Mouse (Mus musculus) midbrain, embryonic 14.5 days (tissue): ENCODE data around the gene Phldb1. TPM values are rescaled to one million over a fixed set of nuclear protein-coding genes. Genes with fewer than 3 reads are reported as not detected.
A peak's percentile ranks its signal among the peaks of the same experiment; 100 is the strongest.

ENCODE experiments used
- ATAC-seq: fragments of 200-750 bp; cut with Nextera tagmentation; 2 replicates; pipeline ENCODE4 v1.8.0; 2017; ENCODE audit warnings: moderate number of reproducible peaks, moderate library complexity; ENCODE audit not compliant: low FRiP score, low TSS enrichment
- DNase-seq: peaks from one replicate; pipeline ENCODE4 v3.0.0-alpha.2; 2015
- H3K27ac ChIP-seq: fragments of 300-500 bp; sonication (generic); replicated peaks from 2 replicates; pipeline ENCODE4 v1.5.1; 2014; ENCODE audit warnings: mild to moderate bottlenecking, low read depth, low read length, moderate library complexity
- H3K27me3 ChIP-seq: fragments of 300-500 bp; sonication (generic); 2 replicates; pipeline ENCODE4 v1.6.1; 2014; ENCODE audit warnings: low read length, control low read depth, mixed read lengths; ENCODE audit not compliant: control insufficient read depth, insufficient read depth
- H3K36me3 ChIP-seq: fragments of 300-500 bp; sonication (generic); 2 replicates; pipeline ENCODE4 v1.6.1; 2014; ENCODE audit warnings: low read length, control low read depth; ENCODE audit not compliant: control insufficient read depth, insufficient read depth
- H3K4me1 ChIP-seq: fragments of 300-500 bp; sonication (generic); 2 replicates; pipeline ENCODE4 v1.6.1; 2014; ENCODE audit warnings: mild to moderate bottlenecking, antibody characterized with exemption, low read length, control low read depth; ENCODE audit not compliant: control insufficient read depth, insufficient read depth
- H3K4me2 ChIP-seq: fragments of 300-500 bp; sonication (generic); 2 replicates; pipeline ENCODE4 v1.6.1; 2014; ENCODE audit warnings: mild to moderate bottlenecking, low read length, moderate library complexity
- H3K4me3 ChIP-seq: fragments of 300-500 bp; sonication (generic); replicated peaks from 2 replicates; pipeline ENCODE4 v1.5.1; 2014; ENCODE audit warnings: low read depth, low read length
- H3K9ac ChIP-seq: fragments of 300-500 bp; sonication (generic); replicated peaks from 2 replicates; pipeline ENCODE4 v1.6.1; 2014; ENCODE audit warnings: mild to moderate bottlenecking, low read length, moderate library complexity
- H3K9me3 ChIP-seq: fragments of 300-500 bp; sonication (generic); 2 replicates; pipeline ENCODE4 v1.6.1; 2016; ENCODE audit warnings: low read length, control low read depth, mixed read lengths; ENCODE audit not compliant: control insufficient read depth
- WGBS: fragments of 180-500 bp; shearing (Covaris S2); extraction: QIAGEN DNeasy Blood & Tissue Kit; methylation state at CpG from one replicate; pipeline ENCODE4 v1.1.7; 2014; 5-methylcytosine and 5-hydroxymethylcytosine counted together
- polyA plus RNA-seq: library from polyadenylated mRNA; unstranded; fragments of >200 nt; fragmentation: Nextera tagmentation; extraction: Ambion mirVana; gene quantifications from 2 replicates; pipeline ENCODE4 v1.2.1, GENCODE M21; 2014

Gene Phldb1
- polyA plus RNA-seq, 1 experiment from 2014 or later = 51.1 TPM

DNA sequence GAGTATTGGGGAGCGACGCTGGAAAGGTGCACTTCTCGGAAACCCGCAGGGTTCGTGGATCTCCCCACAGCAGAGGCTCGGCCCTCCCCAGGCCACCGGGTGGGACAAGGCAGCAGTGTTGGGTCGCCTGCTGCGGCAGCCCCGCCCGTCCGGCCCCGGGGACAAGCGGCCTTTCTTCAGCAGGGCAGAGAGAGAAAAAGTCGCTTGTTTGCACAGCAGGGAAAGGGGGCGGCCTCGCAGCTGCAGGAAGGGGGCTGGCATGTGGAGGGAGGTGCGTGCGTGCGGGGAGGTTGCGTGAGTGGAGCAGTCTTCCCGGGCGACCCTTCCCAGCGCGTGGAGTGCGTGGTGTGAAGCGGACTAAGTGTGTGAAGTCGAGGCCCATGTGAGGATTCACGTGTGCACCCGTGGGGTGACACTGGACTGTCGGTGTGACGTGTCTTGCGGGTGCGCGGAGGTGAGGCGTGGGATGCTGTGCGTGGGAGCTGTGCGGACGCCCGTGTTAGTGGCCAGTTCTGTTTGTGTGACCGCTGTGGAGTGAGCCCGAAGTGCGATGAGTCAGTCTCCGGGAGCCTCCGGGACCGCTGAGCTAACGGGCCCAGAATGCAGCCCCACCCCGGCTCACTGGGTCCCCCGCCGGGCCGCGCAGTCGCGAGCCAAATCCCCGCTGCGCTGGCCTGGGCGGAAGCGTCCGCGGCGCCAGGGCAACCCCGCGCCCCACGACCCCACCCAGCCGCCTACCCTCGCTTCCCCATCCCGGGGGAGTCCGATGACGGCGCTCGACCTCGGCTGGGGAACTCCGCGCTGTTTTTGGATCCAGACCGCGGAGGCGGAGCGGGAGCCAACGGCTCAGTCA lies 1.1 kb downstream of the Phldb1 start:
- Histone ChIP-seq H3K4me1 (peaks cover 19% of the 10 kb centered on the region; the same call in 1 of the 2 replicates), H3K9ac (peak overlapping the region; percentile 59), H3K27me3 (peaks cover 20% of the 10 kb centered on the region), H3K9me3 (no peaks in the 10 kb centered on the region), H3K27ac (peak overlapping the region; percentile 52; the same call in 1 of the 2 replicates), H3K4me3 (peak overlapping the region; percentile 55), H3K36me3 (no peaks in the 10 kb centered on the region), H3K4me2 (peak overlapping the region; percentile 99)
- WGBS = under 1% methylated on average over 79 of the region's 79 CpGs
- ATAC-seq (peak; percentile 57), DNase-seq (peak; percentile 53)

DNA sequence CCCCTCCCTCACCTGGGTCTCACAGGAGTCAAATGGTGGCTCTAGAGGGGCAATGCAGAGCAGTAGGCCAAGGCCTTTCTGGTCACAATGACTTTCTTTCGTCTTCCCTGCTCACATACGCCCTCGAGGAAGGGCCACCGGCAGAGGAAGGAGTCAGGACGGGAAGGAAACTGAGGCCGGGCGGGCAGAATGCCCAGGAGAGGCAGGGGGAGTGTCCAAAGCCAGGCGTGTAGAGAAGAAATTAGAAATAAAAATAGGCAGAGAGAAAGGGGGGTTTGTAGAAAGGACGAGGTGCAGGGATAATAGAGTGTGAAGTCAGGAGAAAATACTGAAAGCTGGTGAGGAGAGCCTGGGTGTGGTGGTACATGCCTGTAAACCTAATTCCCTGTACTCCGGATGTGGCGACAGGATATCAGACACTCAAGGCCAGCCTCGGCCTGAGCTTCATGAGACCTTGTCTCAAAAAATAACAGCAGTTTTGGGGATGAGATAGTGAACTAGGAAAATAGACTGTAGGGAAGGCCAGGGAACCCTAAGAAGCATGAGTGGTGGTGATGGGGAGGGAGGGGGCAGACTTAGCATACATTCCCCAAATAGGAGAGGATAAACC lies 2.0 kb downstream of the Phldb1 start:
- ATAC-seq = no peak
- H3K4me3 ChIP-seq = peak overlapping the region; percentile 55
- H3K36me3 ChIP-seq = no peaks in the 10 kb centered on the region
- H3K4me2 ChIP-seq = peak overlapping the region; percentile 99
- 58% methylated on average over 12 of the region's 12 CpGs for WGBS
- no peak for DNase-seq
- no peaks in the 10 kb centered on the region for H3K9me3 ChIP-seq
- peak overlapping the region; percentile 59 for H3K9ac ChIP-seq
- H3K27me3 ChIP-seq = peaks cover 20% of the 10 kb centered on the region
- peak overlapping the region; percentile 52; the same call in 1 of the 2 replicates for H3K27ac ChIP-seq
- H3K4me1 ChIP-seq = peaks cover 19% of the 10 kb centered on the region; the same call in 1 of the 2 replicates

DNA sequence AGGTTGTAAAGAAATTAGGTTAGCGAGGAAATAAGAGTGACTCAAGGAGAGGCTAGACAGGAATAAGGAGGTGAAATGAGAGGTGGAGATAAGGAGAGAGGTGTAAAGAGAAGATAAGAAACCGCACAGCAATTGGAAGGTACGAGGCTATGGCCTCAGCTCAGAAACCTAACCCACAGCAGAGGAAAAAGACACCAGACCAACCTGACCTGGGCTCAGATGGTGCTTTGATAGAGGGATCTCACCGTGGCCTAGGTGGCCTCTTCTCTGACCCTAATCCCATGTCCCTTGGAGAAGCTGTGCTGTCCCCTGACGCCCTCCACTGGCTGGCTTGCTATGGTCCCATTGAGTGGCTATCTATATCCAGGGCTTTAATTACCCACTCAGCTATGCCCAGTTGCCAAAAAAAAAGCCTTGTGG lies 2.9 kb downstream of the Phldb1 start:
- Histone ChIP-seq H3K4me2 (no peak overlapping the region), H3K27me3 (peaks cover 20% of the 10 kb centered on the region), H3K9me3 (no peaks in the 10 kb centered on the region), H3K9ac (no peak overlapping the region), H3K4me3 (no peak overlapping the region), H3K4me1 (peaks cover 19% of the 10 kb centered on the region; the same call in 1 of the 2 replicates), H3K27ac (no peak overlapping the region), H3K36me3 (no peaks in the 10 kb centered on the region)
- DNase-seq = no peak
- 70% methylated on average over 5 of the region's 5 CpGs for WGBS
- no peak for ATAC-seq

DNA sequence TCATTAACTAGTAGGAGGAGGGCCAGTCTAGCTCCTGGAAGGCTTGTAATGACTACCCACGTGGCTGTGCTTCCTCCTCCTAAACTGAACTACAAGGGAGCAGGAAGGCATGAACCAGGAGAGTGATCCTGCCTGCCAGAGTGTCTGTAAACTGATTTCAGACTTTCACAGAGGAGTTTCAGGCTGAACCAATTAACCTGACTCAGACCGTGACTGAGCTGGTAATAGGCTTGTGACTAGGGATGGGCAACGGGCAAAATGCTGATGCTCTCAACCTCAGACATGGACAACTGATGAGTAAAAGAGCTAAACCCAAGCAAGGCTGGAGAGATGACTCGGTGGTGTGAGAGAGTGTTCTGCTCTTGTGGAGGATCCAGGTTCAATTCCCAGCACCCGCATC lies 7.6 kb downstream of the Phldb1 start:
- H3K9ac ChIP-seq = no peak overlapping the region
- no peak for DNase-seq
- H3K4me1 ChIP-seq = peaks cover 40% of the 10 kb centered on the region
- H3K27ac ChIP-seq = no peak overlapping the region
- H3K4me3 ChIP-seq = no peak overlapping the region
- ATAC-seq = no peak
- no peaks in the 10 kb centered on the region for H3K36me3 ChIP-seq
- H3K27me3 ChIP-seq = no peaks in the 10 kb centered on the region
- H3K9me3 ChIP-seq = no peaks in the 10 kb centered on the region
- H3K4me2 ChIP-seq = no peak overlapping the region
- 41% methylated on average over 5 of the region's 5 CpGs for WGBS

DNA sequence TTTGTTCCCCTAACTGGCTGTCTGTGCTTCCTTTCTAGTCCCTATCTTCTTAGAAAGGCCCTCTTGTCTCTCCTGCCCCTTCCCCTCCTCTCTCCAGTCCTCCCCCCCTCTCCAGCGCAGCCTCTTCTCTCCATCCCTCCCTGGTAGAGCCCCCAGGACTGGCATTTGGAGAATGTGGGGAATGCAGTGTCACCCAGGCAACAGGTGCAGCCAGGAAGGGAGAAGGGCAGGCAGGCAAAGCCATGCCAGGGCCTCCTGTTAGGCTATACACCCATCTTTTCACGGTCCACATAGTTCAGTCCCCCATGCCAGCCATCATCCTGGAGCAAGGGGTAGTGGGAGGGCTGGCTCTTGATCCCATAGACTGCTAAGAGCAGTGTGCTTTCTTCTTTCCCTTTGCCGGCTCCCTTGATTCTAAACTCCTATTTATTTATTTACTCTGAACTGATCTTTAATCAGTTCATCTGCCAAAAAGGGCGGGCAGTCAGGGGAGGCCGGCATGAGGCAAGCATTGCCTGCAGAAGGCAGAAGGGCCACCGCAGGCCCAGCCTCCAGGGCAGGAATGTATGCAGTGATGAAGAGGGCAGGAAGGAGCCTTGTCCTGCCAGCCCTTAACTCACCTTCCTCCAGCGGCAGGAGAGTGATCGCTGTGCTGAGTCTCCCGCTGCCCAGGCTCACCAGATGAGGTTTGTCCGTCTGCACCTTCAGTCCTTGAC lies 8.4 kb downstream of the Phldb1 start:
- Histone ChIP-seq H3K27ac (peak overlapping the region; percentile 37; the same call in 1 of the 2 replicates), H3K4me2 (no peak overlapping the region), H3K36me3 (no peaks in the 10 kb centered on the region), H3K4me1 (peaks cover 42% of the 10 kb centered on the region), H3K4me3 (no peak overlapping the region), H3K9ac (no peak overlapping the region), H3K9me3 (no peaks in the 10 kb centered on the region), H3K27me3 (no peaks in the 10 kb centered on the region)
- ATAC-seq = no peak
- DNase-seq = no peak
- 32% methylated on average over 10 of the region's 10 CpGs for WGBS

DNA sequence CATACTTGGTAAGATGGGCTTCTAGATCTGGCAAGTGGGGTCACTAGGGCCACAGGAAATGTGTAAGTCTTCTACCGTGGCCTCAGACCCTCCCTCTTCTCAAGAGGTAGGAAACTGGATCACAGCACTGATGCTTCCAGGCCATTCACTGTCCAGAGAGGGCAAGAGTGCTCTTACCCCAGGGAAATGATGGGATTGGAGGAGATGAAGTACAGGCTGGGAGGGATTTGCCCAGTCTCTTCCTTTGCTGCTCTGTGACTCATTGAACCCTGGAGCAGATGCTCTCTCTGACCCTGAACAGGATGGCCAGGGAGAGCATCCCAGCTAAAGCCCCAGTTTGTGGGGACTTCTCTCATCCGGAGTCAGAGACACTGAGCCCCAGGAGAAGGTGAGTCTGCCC lies 10.3 kb downstream of the Phldb1 start:
- Histone ChIP-seq H3K4me3 (no peak overlapping the region), H3K27ac (peak overlapping the region; percentile 37; the same call in 1 of the 2 replicates), H3K36me3 (no peaks in the 10 kb centered on the region), H3K4me2 (no peak overlapping the region), H3K9me3 (no peaks in the 10 kb centered on the region), H3K4me1 (peaks cover 52% of the 10 kb centered on the region), H3K27me3 (no peaks in the 10 kb centered on the region), H3K9ac (no peak overlapping the region)
- no peak for ATAC-seq
- 28% methylated on average over 2 of the region's 2 CpGs for WGBS
- DNase-seq = no peak

DNA sequence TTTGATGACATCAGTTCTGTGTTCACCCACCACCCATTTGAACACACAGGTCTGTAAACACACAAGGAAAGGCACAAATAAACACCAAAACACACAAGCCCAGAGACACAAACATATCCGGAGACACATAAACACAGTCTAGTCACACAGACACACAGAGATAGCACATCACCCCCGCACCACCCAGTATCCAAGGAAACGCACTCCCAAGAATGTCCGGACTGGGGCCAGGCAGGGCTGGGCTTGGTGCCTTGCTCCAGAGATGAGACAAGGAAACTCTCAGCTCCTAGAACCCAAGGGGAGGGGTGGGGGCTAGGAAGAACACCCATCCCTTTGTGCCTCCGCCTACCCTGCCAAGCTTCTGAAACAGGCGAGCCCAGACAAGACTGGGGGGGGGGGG lies 10.8 kb downstream of the Phldb1 start:
- DNase-seq = peak; percentile 53

DNA sequence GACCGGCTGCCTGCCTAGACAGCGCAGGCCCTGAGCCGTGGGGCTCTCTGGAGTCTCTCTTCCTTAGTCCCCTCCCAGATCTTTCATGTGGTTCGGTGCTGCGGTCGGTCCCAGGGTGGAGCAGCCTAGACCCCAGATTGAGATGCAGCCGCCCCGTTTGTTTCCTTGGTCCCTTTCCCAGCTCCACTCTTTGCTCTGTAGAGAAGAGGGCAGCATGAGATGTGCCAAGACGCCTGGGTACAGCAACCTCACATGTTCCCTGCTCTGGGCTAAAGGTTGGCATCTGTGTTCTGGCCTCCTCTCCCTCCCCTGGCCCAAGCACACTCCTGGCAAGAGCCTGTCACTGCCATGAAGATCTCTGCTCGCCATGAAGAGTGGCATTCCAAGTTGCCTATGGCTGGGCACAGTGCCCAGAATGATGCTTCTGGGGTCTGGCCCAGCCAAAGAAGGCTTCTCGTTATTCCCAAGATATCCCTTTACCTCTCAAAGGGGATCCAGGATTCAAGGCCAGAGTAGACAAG lies 11.4 kb downstream of the Phldb1 start:
- H3K27me3 ChIP-seq = no peaks in the 10 kb centered on the region
- ATAC-seq (no peak), DNase-seq (peak; percentile 54)
- H3K27ac ChIP-seq = peak overlapping the region; percentile 60
- H3K36me3 ChIP-seq = no peaks in the 10 kb centered on the region
- no peak overlapping the region; the same call in 1 of the 2 replicates for H3K9ac ChIP-seq
- H3K4me1 ChIP-seq = peaks cover 58% of the 10 kb centered on the region
- H3K4me2 ChIP-seq = no peak overlapping the region
- H3K9me3 ChIP-seq = no peaks in the 10 kb centered on the region
- WGBS = 67% methylated on average over 11 of the region's 11 CpGs
- H3K4me3 ChIP-seq = no peak overlapping the region

More for the DNA sequence above, 10.8 kb downstream of the Phldb1 start:
- H3K36me3 ChIP-seq = no peaks in the 10 kb centered on the region
- no peak overlapping the region for H3K9ac ChIP-seq
- H3K27ac ChIP-seq = peak overlapping the region; percentile 60; the same call in 1 of the 2 replicates
- no peak overlapping the region for H3K4me3 ChIP-seq
- no peaks in the 10 kb centered on the region for H3K27me3 ChIP-seq
- no peak for ATAC-seq
- peaks cover 56% of the 10 kb centered on the region for H3K4me1 ChIP-seq
- WGBS = 27% methylated on average over 6 of the region's 6 CpGs
- no peaks in the 10 kb centered on the region for H3K9me3 ChIP-seq
- H3K4me2 ChIP-seq = no peak overlapping the region
